27 mouse cellular contexts compared by ENCODE assay signal in the genomic region with DNA sequence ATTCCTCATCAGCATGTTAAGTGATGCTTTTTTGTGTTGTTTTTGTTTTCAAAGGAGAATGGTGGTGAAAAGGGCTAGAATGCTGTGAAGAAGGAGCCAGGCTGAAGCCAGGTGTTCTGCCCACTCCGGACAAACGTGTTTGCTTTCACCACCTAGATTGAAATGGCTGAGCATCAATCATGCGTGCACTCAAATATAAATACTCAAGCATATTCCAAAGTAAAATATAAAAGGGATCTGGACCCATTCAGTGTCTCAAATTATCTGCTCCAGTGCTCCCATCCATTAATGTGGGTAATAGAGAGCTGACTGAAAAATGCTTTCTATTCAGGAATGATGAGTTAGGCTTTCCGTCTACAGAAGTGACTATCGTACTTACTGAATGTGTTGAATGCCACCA.
DNase-seq lines count a peak whose midpoint lies in the region; ATAC-seq lines count a peak whose summit lies in the region.
"Had no signal": no experiment of that assay in that cellular context is flagged by ENCODE, and none has a peak within 500 bp of the region (broad histone marks: within the 10 kb centered on the region; RNA-seq: fewer than 3 reads in every experiment).

No protein-coding gene starts in this region.

- no peak overlapping the region for H3K4me3 ChIP-seq in forebrain, embryonic 11.5 days (ENCODE audit: low read depth, low read length)
- no peak overlapping the region for H3K4me3 ChIP-seq in forebrain, embryonic 16.5 days (replicated peaks; ENCODE audit: low read length)
- H3K4me3 ChIP-seq in forebrain, embryonic 14.5 days (ENCODE audit: low read depth, low read length) = no peak overlapping the region
- H3K4me3 ChIP-seq in forebrain, embryonic 10.5 days = no peak overlapping the region
- H3K4me3 ChIP-seq: heart, adult 2 months; heart, embryonic 10.5 days; heart, embryonic 13.5 days had no signal

- no peak overlapping the region for H3K27ac ChIP-seq in forebrain, embryonic 11.5 days (ENCODE audit: low read depth, low read length)
- H3K27ac ChIP-seq in forebrain, embryonic 16.5 days (ENCODE audit: low read length) = no peak overlapping the region
- H3K27ac ChIP-seq in forebrain, embryonic 14.5 days (ENCODE audit: low read depth, low read length) = no peak overlapping the region
- H3K27ac ChIP-seq in forebrain, embryonic 10.5 days = no peak overlapping the region
- H3K27ac ChIP-seq: heart, adult 2 months; heart, embryonic 10.5 days; heart, embryonic 13.5 days; hindbrain, embryonic 14.5 days; hindbrain, postnatal 0 days had no signal

- DNase-seq in forebrain, embryonic 11.5 days (ENCODE audit: low spot score) = peak; percentile 46
- DNase-seq in forebrain, embryonic 14.5 days (ENCODE audit: low spot score) = peak; percentile 31
- DNase-seq in forebrain, embryonic 10.5 days (ENCODE audit: extremely low spot score, low spot score) = no peak
- peak; percentile 13 for DNase-seq in retina, postnatal 1 day
- DNase-seq in cerebellum, postnatal 25 days = no peak
- DNase-seq: adrenal gland, adult 2 months; adrenal gland, postnatal 14 days; B cell, adult 2 months; cerebellum, adult 11-12 months; cerebellum, adult 8-10 months; cerebellum, postnatal 10 days; gastrocnemius, postnatal 10 days; gastrocnemius, postnatal 36 days; heart, adult 2 months; heart, postnatal 14 days; heart, postnatal 4 days; kidney, adult 18-20 months; kidney, adult 9 months had no signal

- H3K36me3 ChIP-seq in forebrain, embryonic 11.5 days (ENCODE audit: control insufficient read depth, insufficient read depth, low read length) = no peaks in the 10 kb centered on the region
- H3K36me3 ChIP-seq in forebrain, embryonic 16.5 days (ENCODE audit: control insufficient read depth, insufficient read depth) = no peaks in the 10 kb centered on the region
- H3K36me3 ChIP-seq in forebrain, embryonic 14.5 days (ENCODE audit: control insufficient read depth, insufficient read depth, low read length) = no peaks in the 10 kb centered on the region
- no peaks in the 10 kb centered on the region for H3K36me3 ChIP-seq in forebrain, embryonic 10.5 days (replicated peaks)
- H3K36me3 ChIP-seq: G1E; heart, embryonic 10.5 days; heart, embryonic 13.5 days had no signal

- no peak overlapping the region for H3K9ac ChIP-seq in forebrain, embryonic 11.5 days (ENCODE audit: low read length)
- no peak overlapping the region for H3K9ac ChIP-seq in forebrain, embryonic 16.5 days (replicated peaks; ENCODE audit: low read depth, low read length)
- no peak overlapping the region for H3K9ac ChIP-seq in forebrain, embryonic 14.5 days (ENCODE audit: low read length)
- H3K9ac ChIP-seq: heart, embryonic 13.5 days; hindbrain, embryonic 14.5 days had no signal

- H3K27me3 ChIP-seq in forebrain, embryonic 11.5 days (ENCODE audit: control insufficient read depth, insufficient read depth, low read length) = no peaks in the 10 kb centered on the region
- no peaks in the 10 kb centered on the region for H3K27me3 ChIP-seq in forebrain, embryonic 16.5 days (replicated peaks; ENCODE audit: control insufficient read depth, insufficient read depth, low read length)
- H3K27me3 ChIP-seq in forebrain, embryonic 14.5 days (replicated peaks; ENCODE audit: control insufficient read depth, insufficient read depth, low read length) = no peaks in the 10 kb centered on the region
- peaks cover 13% of the 10 kb centered on the region for H3K27me3 ChIP-seq in forebrain, embryonic 10.5 days (ENCODE audit: poor library complexity, severe bottlenecking)
- H3K27me3 ChIP-seq: CH12.LX; heart, embryonic 13.5 days had no signal

- no peak overlapping the region for H3K4me2 ChIP-seq in forebrain, embryonic 11.5 days (ENCODE audit: low read depth, low read length, severe bottlenecking)
- no peak overlapping the region for H3K4me2 ChIP-seq in forebrain, embryonic 16.5 days (ENCODE audit: low read length)
- no peak overlapping the region for H3K4me2 ChIP-seq in forebrain, embryonic 14.5 days (ENCODE audit: low read length)
- H3K4me2 ChIP-seq: heart, embryonic 13.5 days; hindbrain, embryonic 14.5 days had no signal

- WGBS in forebrain, embryonic 11.5 days = 21% methylated on average over 5 of the region's 5 CpGs
- WGBS in forebrain, embryonic 16.5 days = 9% methylated on average over 5 of the region's 5 CpGs
- 13% methylated on average over 5 of the region's 5 CpGs for WGBS in forebrain, embryonic 14.5 days
- WGBS in forebrain, embryonic 10.5 days = 38% methylated on average over 5 of the region's 5 CpGs

- H3K4me1 ChIP-seq in forebrain, embryonic 11.5 days (replicated peaks; ENCODE audit: control insufficient read depth, insufficient read depth, low read length) = no peaks in the 10 kb centered on the region; the same call in 1 of the 2 replicates
- H3K4me1 ChIP-seq in forebrain, embryonic 16.5 days (replicated peaks; ENCODE audit: control insufficient read depth, insufficient read depth, low read length) = 0 out of 2 replicates have a peak, but pooled peaks cover 3% of the 10 kb centered on the region
- H3K4me1 ChIP-seq in forebrain, embryonic 14.5 days (ENCODE audit: control insufficient read depth, insufficient read depth, low read length) = no peaks in the 10 kb centered on the region
- H3K4me1 ChIP-seq in forebrain, embryonic 10.5 days = peaks cover 19% of the 10 kb centered on the region
- H3K4me1 ChIP-seq: heart, embryonic 10.5 days; heart, embryonic 13.5 days had no signal

- ATAC-seq in forebrain, embryonic 11.5 days (replicated peaks; ENCODE audit: low FRiP score) = peak; percentile 70
- ATAC-seq in forebrain, embryonic 16.5 days = no peak
- peak; percentile 34; the same call in 1 of the 2 replicates for ATAC-seq in forebrain, embryonic 14.5 days
- ATAC-seq: hindbrain, postnatal 0 days; inflammation-experienced regulatory T-cells, adult 6 months; intestine, embryonic 16.5 days had no signal

- H3K9me3 ChIP-seq in forebrain, embryonic 11.5 days (ENCODE audit: control insufficient read depth, low read length) = no peaks in the 10 kb centered on the region
- no peaks in the 10 kb centered on the region for H3K9me3 ChIP-seq in forebrain, embryonic 16.5 days (ENCODE audit: control insufficient read depth, low read length)
- H3K9me3 ChIP-seq in forebrain, embryonic 14.5 days (replicated peaks; ENCODE audit: control insufficient read depth, low read length) = no peaks in the 10 kb centered on the region
- H3K9me3 ChIP-seq in forebrain, embryonic 10.5 days = no peaks in the 10 kb centered on the region
- H3K9me3 ChIP-seq: G1E; heart, embryonic 10.5 days; heart, embryonic 13.5 days had no signal

Comparison
In these comparisons a context has a peak if more than half of its experiments do, and no peak if none do; other contexts are left out.
1. DNase-seq: peak in forebrain, embryonic 11.5 days (single experiment), forebrain, embryonic 14.5 days (single experiment) and retina, postnatal 1 day (single experiment); none in forebrain, embryonic 10.5 days (single experiment) and cerebellum, postnatal 25 days (0 of 2).